Mouse (Mus musculus) heart, embryonic 14.5 days (tissue): ENCODE measurements around the gene Spats2. TPM values are rescaled to one million over a fixed set of nuclear protein-coding genes. Genes with fewer than 3 reads are reported as not detected.
"Not testable (repeated sequence)": the region's sequence is repeated elsewhere in the genome, so short reads cannot be mapped to it uniquely, and the experiment has no call there.

Experiments used
- ATAC-seq: fragments of 200-750 bp; cut with Nextera tagmentation; 2 replicates; pipeline ENCODE4 v1.8.0; 2017; ENCODE audit warnings: low read depth, moderate TSS enrichment; ENCODE audit not compliant: insufficient number of reproducible peaks, insufficient read depth, low FRiP score
- H3K27ac ChIP-seq, 2 experiments: fragments of 200-500 bp in 1 of 2; fragments of 300-500 bp in 1 of 2; sonication (generic) in 1 of 2; replicated peaks in 1 of 2; 2 replicates each; pipeline ENCODE4 v1.5.1; 2012 to 2014; ENCODE audit warnings: low read depth in 2 of 2, low read length in 2 of 2, control low read depth in 1 of 2, mild to moderate bottlenecking in 1 of 2, mixed read lengths in 1 of 2; ENCODE audit not compliant: control insufficient read depth in 1 of 2, insufficient read depth in 1 of 2
- H3K27me3 ChIP-seq: fragments of 300-500 bp; sonication (generic); 2 replicates; pipeline ENCODE4 v1.6.1; 2014; ENCODE audit warnings: mild to moderate bottlenecking, low read length, control low read depth; ENCODE audit not compliant: control insufficient read depth, insufficient read depth
- H3K36me3 ChIP-seq: fragments of 300-500 bp; sonication (generic); 2 replicates; pipeline ENCODE4 v1.6.1; 2014; ENCODE audit warnings: mild to moderate bottlenecking, control low read depth, low read length, mixed read lengths; ENCODE audit not compliant: control insufficient read depth, insufficient read depth
- H3K4me1 ChIP-seq, 2 experiments: fragments of 200-500 bp in 1 of 2; fragments of 300-500 bp in 1 of 2; sonication (generic) in 1 of 2; 2 replicates each; pipeline ENCODE4 v1.6.1; 2012 to 2014; ENCODE audit warnings: low read length in 2 of 2, control low read depth in 1 of 2, mixed read lengths in 1 of 2; ENCODE audit not compliant: control insufficient read depth in 2 of 2, insufficient read depth in 2 of 2
- H3K4me2 ChIP-seq: fragments of 300-500 bp; sonication (generic); 2 replicates; pipeline ENCODE4 v1.6.1; 2014; ENCODE audit warnings: mild to moderate bottlenecking, low read length
- H3K4me3 ChIP-seq, 2 experiments: fragments of 200-500 bp in 1 of 2; fragments of 300-500 bp in 1 of 2; sonication (generic) in 1 of 2; 2 replicates each; pipeline ENCODE4 v1.5.1; 2012 to 2014; ENCODE audit warnings: low read length in 2 of 2, mild to moderate bottlenecking in 2 of 2, control low read depth in 1 of 2, low read depth in 1 of 2, moderate library complexity in 1 of 2; ENCODE audit not compliant: control insufficient read depth in 1 of 2, insufficient read depth in 1 of 2
- H3K9ac ChIP-seq: fragments of 300-500 bp; sonication (generic); 2 replicates; pipeline ENCODE4 v1.6.1; 2014; ENCODE audit warnings: mild to moderate bottlenecking, low read length
- H3K9me3 ChIP-seq: fragments of 300-500 bp; sonication (generic); 2 replicates; pipeline ENCODE4 v1.6.1; 2016; ENCODE audit warnings: low read length, control low read depth; ENCODE audit not compliant: control insufficient read depth
- WGBS: fragments of 180-500 bp; shearing (Covaris S2); extraction: QIAGEN DNeasy Blood & Tissue Kit; methylation state at CpG from one replicate; pipeline ENCODE4 v1.1.7; 2014; 5-methylcytosine and 5-hydroxymethylcytosine counted together
- polyA plus RNA-seq: library from polyadenylated mRNA; unstranded; fragments of >200 nt; fragmentation: Nextera tagmentation; extraction: Ambion mirVana; gene quantifications from 2 replicates; pipeline ENCODE4 v1.2.1, GENCODE M21; 2014

Spats2 gene
- 34.8 and 35.9 TPM in 2 replicates for polyA plus RNA-seq

DNA sequence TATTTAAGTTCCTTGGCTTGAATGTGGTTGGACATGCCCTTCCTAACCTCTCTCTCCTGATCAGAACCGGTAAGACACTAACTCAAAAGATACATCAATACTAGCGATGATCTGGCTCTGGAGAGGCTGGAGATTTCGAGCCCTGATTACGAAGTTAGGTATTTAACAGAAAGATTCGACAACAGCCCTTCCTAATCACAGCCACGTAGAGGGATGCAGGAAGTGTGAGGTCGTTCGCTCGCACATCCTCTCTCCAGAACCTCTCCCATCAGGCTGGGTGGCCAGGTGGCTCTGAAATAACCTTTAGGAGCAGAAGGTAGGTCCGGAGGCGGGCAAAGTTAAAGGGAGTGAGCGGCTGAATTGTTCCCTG, at the start of gene Spats2:
Gene Spats2 (plus strand): TSS at position 206 of the 370 bp plus-strand sequence.
- H3K9ac ChIP-seq, result peak within 1 kb of the TSS; percentile 83
- no peak; the same call in 1 of the 2 replicates for ATAC-seq
- peak within 1 kb of the TSS; percentile 96 to 97 for H3K27ac ChIP-seq
- peak within 1 kb of the TSS; percentile 66 for H3K4me2 ChIP-seq
- H3K27me3 ChIP-seq, result no peaks in the 10 kb centered on the region
- WGBS, result 1% methylated on average over 12 of the region's 12 CpGs
- H3K36me3 ChIP-seq, result no peaks in the 10 kb centered on the region
- no peaks in the 10 kb centered on the region for H3K9me3 ChIP-seq
- peaks cover 13 to 35% of the 10 kb centered on the region in 2 experiments for H3K4me1 ChIP-seq
- peak within 1 kb of the TSS; percentile 63 to 83 for H3K4me3 ChIP-seq

DNA sequence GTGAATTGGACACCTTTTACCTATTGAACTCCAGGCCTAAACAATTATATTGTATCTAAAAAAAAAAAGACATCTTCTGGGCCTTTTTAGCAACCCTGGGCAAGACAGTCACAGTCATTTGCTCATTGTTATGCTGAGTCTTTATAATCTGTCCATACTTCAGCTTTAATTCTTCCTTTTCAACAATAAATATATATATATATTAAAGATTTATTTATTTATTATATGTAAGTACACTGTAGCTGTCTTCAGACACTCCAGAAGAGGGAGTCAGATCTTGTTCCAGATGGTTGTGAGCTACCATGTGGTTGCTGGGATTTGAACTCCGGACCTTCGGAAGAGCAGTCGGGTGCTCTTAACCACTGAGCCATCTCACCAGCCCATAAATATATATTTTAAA, 49.7 kb upstream of the Spats2 start:
- Histone ChIP-seq H3K4me1 (peaks cover 10 to 23% of the 10 kb centered on the region in 2 experiments), H3K4me2 (peak overlapping the region; percentile 95), H3K36me3 (peaks cover 39% of the 10 kb centered on the region), H3K9ac (peak overlapping the region; percentile 85; the same call in 1 of the 2 replicates)
- not testable (repeated sequence) for H3K27ac ChIP-seq, H3K9me3 ChIP-seq, ATAC-seq, H3K4me3 ChIP-seq, H3K27me3 ChIP-seq
- WGBS, result 100% methylated on average over 3 of the region's 3 CpGs

- ATAC-seq, result no peak
- H3K4me3 ChIP-seq, result no peak overlapping the region
- no peaks in the 10 kb centered on the region for H3K9me3 ChIP-seq
- 80% methylated on average over 15 of the region's 15 CpGs for WGBS
- H3K36me3 ChIP-seq, result peaks cover 62% of the 10 kb centered on the region
- H3K9ac ChIP-seq, result 0 out of 2 replicates have a peak overlapping the region, but pooled peaks have one; percentile 21
- peaks cover 10 to 23% of the 10 kb centered on the region in 2 experiments for H3K4me1 ChIP-seq
- no peaks in the 10 kb centered on the region; the same call in 1 of the 2 replicates for H3K27me3 ChIP-seq
- no peak overlapping the region for H3K4me2 ChIP-seq
- H3K27ac ChIP-seq, result no peak overlapping the region
Measured at GRCm38 (mm10) chr15:99078181-99078910, 47.4 kb upstream of the Spats2 start.

GRCm38 (mm10) chr15:99079804-99080203, 45.9 kb upstream of the Spats2 start:
- H3K4me2 ChIP-seq, result no peak overlapping the region
- WGBS, result 81% methylated on average over 3 of the region's 3 CpGs
- no peak for ATAC-seq
- peaks cover 4% of the 10 kb centered on the region; the same call in 1 of the 2 replicates for H3K27me3 ChIP-seq
- H3K4me3 ChIP-seq, result no peak overlapping the region
- H3K4me1 ChIP-seq, result peaks cover 5 to 19% of the 10 kb centered on the region in 2 experiments; a peak in 3 of 4 replicates
- H3K27ac ChIP-seq, result no peak overlapping the region
- H3K9ac ChIP-seq, result no peak overlapping the region
- peaks cover 64% of the 10 kb centered on the region for H3K36me3 ChIP-seq
- H3K9me3 ChIP-seq, result no peaks in the 10 kb centered on the region

DNA sequence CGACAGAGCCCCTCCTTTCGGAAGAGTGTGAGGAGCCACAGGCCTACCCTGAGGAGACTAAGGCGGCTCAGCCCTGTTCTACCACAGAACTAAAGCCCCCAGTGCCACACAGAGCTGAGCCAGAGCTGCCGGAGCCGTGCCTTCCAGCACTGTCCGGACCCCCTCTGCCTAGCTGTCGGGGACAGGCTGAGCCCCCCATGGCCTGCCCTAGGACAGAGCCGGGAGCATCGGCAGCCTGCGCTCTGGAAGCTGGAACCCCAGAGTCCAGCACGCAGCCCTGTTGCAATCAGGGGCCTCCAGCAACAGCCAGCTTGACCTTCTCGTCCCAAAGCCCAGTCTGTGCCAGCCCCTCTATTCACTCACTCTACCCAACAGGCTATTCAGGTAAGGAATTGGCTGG, 43.4 kb upstream of the Spats2 start:
- ATAC-seq, result no peak
- Histone ChIP-seq H3K9me3 (no peaks in the 10 kb centered on the region), H3K9ac (no peak overlapping the region), H3K4me1 (peaks cover 2 to 4% of the 10 kb centered on the region in 2 experiments; a peak in 2 of 4 replicates), H3K36me3 (peaks cover 55% of the 10 kb centered on the region), H3K4me2 (no peak overlapping the region), H3K27me3 (peaks cover 29% of the 10 kb centered on the region), H3K27ac (no peak overlapping the region), H3K4me3 (no peak overlapping the region)
- 95% methylated on average over 12 of the region's 12 CpGs for WGBS

GRCm38 (mm10) chr15:99082840-99083239, 42.9 kb upstream of the Spats2 start:
- no peak for ATAC-seq
- no peak overlapping the region for H3K4me2 ChIP-seq
- no peak overlapping the region for H3K9ac ChIP-seq
- H3K27me3 ChIP-seq, result peaks cover 35% of the 10 kb centered on the region
- no peaks in the 10 kb centered on the region for H3K9me3 ChIP-seq
- H3K27ac ChIP-seq, result no peak overlapping the region
- H3K4me1 ChIP-seq, result peaks cover 2 to 4% of the 10 kb centered on the region in 2 experiments; a peak in 2 of 4 replicates
- H3K4me3 ChIP-seq, result no peak overlapping the region
- 90% methylated on average over 16 of the region's 16 CpGs for whole genome bisulfite sequencing
- peaks cover 51% of the 10 kb centered on the region for H3K36me3 ChIP-seq

GRCm38 (mm10) chr15:99083258-99083657, 42.5 kb upstream of the Spats2 start:
- Histone ChIP-seq H3K9ac (no peak overlapping the region), H3K4me1 (peaks cover 4 to 7% of the 10 kb centered on the region in 2 experiments; a peak in 3 of 4 replicates), H3K4me2 (no peak overlapping the region), H3K4me3 (no peak overlapping the region), H3K27me3 (peaks cover 39% of the 10 kb centered on the region), H3K36me3 (peaks cover 46% of the 10 kb centered on the region), H3K9me3 (no peaks in the 10 kb centered on the region), H3K27ac (no peak overlapping the region)
- 69% methylated on average over 9 of the region's 9 CpGs for WGBS
- ATAC-seq, result no peak
